ENCODE assay signal across 8 mouse cellular contexts in genomic region chr11:48853474-48854180, GRCm38 (mm10). TPM values are rescaled to one million over a fixed set of nuclear protein-coding genes. Genes with fewer than 3 reads are reported as not detected.
DNase-seq lines count a peak whose midpoint lies in the region; ATAC-seq lines count a peak whose summit lies in the region.

No protein-coding gene starts in this region.

- H3K27ac ChIP-seq in hindbrain, embryonic 15.5 days (replicated peaks): peak overlapping the region; percentile 72

- no peaks in the 10 kb centered on the region for H3K9me3 ChIP-seq in hindbrain, embryonic 15.5 days

- H3K9ac ChIP-seq in hindbrain, embryonic 15.5 days: peak overlapping the region; percentile 48

- H3K4me3 ChIP-seq in hindbrain, embryonic 15.5 days: peak overlapping the region; percentile 58

- H3K4me2 ChIP-seq in hindbrain, embryonic 15.5 days: peak overlapping the region; percentile 88

- H3K4me1 ChIP-seq in hindbrain, embryonic 15.5 days (replicated peaks): peaks cover 37% of the 10 kb centered on the region

- under 1% methylated on average over 31 of the region's 31 CpGs for WGBS in hindbrain, embryonic 15.5 days

- DNase-seq in T-cell, adult 2 months (ENCODE audit: low spot score): peak; percentile 88
- DNase-seq in cerebellum, postnatal 25 days: peak; percentile 92 to 95
- peak; percentile 96 to 98 for DNase-seq in frontal cortex, postnatal 36 days (ENCODE audit: low spot score in 2 of 2)
- peak; percentile 95 for DNase-seq in left cerebral cortex, adult 18-20 months (ENCODE audit: low spot score in 2 of 2)
- DNase-seq in lung, postnatal 4 days: peak; percentile 76 to 89
- peak; percentile 67 for DNase-seq in retina, postnatal 7 days (ENCODE audit: low read depth, low spot score)
- peak; percentile 93 for DNase-seq in urinary bladder, adult 2 months (ENCODE audit: low spot score)

- H3K36me3 ChIP-seq in hindbrain, embryonic 15.5 days: no peaks in the 10 kb centered on the region

- peak; percentile 71 for ATAC-seq in hindbrain, embryonic 15.5 days (ENCODE audit: low FRiP score, low read depth)

- no peaks in the 10 kb centered on the region for H3K27me3 ChIP-seq in hindbrain, embryonic 15.5 days

RNA-seq across cellular contexts. Expression of gene Irgm1, which starts 17.9 kb away (rescaled TPM):
- polyA plus RNA-seq in hindbrain, embryonic 15.5 days (2015; fragmentation: Nextera tagmentation; extraction: Ambion mirVana): 3.5 and 5.2 TPM in 2 replicates
- 1 to 10 TPM; 7.0 to 7.7 TPM for total RNA-seq in left cerebral cortex, adult 18-20 months (2021)
- 30.5 and 54.8 TPM in 2 replicates for polyA plus RNA-seq in urinary bladder, adult 2 months (2012; rRNA removed)

RNA-seq across cellular contexts. Expression of gene Gm12184, which starts 27.2 kb away (rescaled TPM):
- 3.8 and 4.7 TPM in 2 replicates for polyA plus RNA-seq in hindbrain, embryonic 15.5 days (2015; fragmentation: Nextera tagmentation; extraction: Ambion mirVana)
- total RNA-seq in left cerebral cortex, adult 18-20 months (2021): 1 to 10 TPM; 1.7 to 3.0 TPM
- polyA plus RNA-seq in urinary bladder, adult 2 months (2012; rRNA removed): 20.8 and 23.2 TPM in 2 replicates

RNA-seq across cellular contexts. Expression of gene Trim7, which starts 27.7 kb away (rescaled TPM):
- 3.1 and 3.7 TPM in 2 replicates for polyA plus RNA-seq in hindbrain, embryonic 15.5 days (2015; fragmentation: Nextera tagmentation; extraction: Ambion mirVana)
- total RNA-seq in left cerebral cortex, adult 18-20 months (2021): 1 to 10 TPM; 2.3 to 3.7 TPM
- polyA plus RNA-seq in urinary bladder, adult 2 months (2012; rRNA removed): 14.9 and 16.1 TPM in 2 replicates

RNA-seq across cellular contexts. Expression of gene Trim41, which starts 36.5 kb away (rescaled TPM):
- 6.8 and 7.4 TPM in 2 replicates for polyA plus RNA-seq in hindbrain, embryonic 15.5 days (2015; fragmentation: Nextera tagmentation; extraction: Ambion mirVana)
- total RNA-seq in left cerebral cortex, adult 18-20 months (2021): 10 to 100 TPM; 57.1 to 60.2 TPM
- polyA plus RNA-seq in urinary bladder, adult 2 months (2012; rRNA removed): 34.8 and 37.5 TPM in 2 replicates

RNA-seq across cellular contexts. Expression of gene Gm5431, which starts 48.4 kb away (rescaled TPM):
- 0.14 and 0.42 TPM in 2 replicates for polyA plus RNA-seq in hindbrain, embryonic 15.5 days (2015; fragmentation: Nextera tagmentation; extraction: Ambion mirVana)
- under 1 TPM in 1 of 2 experiments, not detected in 1; 0.49 TPM for total RNA-seq in left cerebral cortex, adult 18-20 months (2021)
- polyA plus RNA-seq in urinary bladder, adult 2 months (2012; rRNA removed): 0.98 and 1.6 TPM in 2 replicates

Comparison
In these comparisons a context has a peak if more than half of its experiments do, and no peak if none do; other contexts are left out.
1. Peak in every context shown above with its lines: DNase-seq, ATAC-seq, H3K4me3 ChIP-seq and H3K27ac ChIP-seq.